Mouse (Mus musculus): ENCODE measurements around the gene Gpr162. TPM values are rescaled to one million over a fixed set of nuclear protein-coding genes. Genes with fewer than 3 reads are reported as not detected.

The Gpr162 gene
- polyA plus RNA-seq, 1 experiment from 2014 or later: 0.92 TPM

GRCm38 (mm10) chr6:124887986-124888385, 24.2 kb upstream of the Gpr162 start, which contains the start of gene Cd4:
Gene Cd4, minus strand, starts transcription at chr6:124888221.
- no peaks in the 10 kb centered on the region for H3K4me1 ChIP-seq (ENCODE audit: control insufficient read depth, insufficient read depth, low read length)
- no peak within 1 kb of the TSS for H3K4me3 ChIP-seq (ENCODE audit: low read depth, low read length)
- H3K9me3 ChIP-seq (ENCODE audit: control insufficient read depth, low read length): no peaks in the 10 kb centered on the region
- no peak within 1 kb of the TSS for H3K4me2 ChIP-seq (ENCODE audit: low read depth, severe bottlenecking)
- no peak for DNase-seq (ENCODE audit: low spot score)
- WGBS: 87% methylated on average over 9 of the region's 9 CpGs
- no peak within 1 kb of the TSS for H3K27ac ChIP-seq (replicated peaks; ENCODE audit: low read depth, low read length)
- no peak within 1 kb of the TSS for H3K9ac ChIP-seq (ENCODE audit: low read length)
- H3K27me3 ChIP-seq (ENCODE audit: control insufficient read depth, insufficient read depth, low read length): no peaks in the 10 kb centered on the region
- ATAC-seq (ENCODE audit: insufficient number of reproducible peaks, low FRiP score, low TSS enrichment, low read depth): no peak
- no peaks in the 10 kb centered on the region for H3K36me3 ChIP-seq (ENCODE audit: control insufficient read depth, insufficient read depth, low read length)

GRCm38 (mm10) chr6:124885956-124886381, 22.2 kb upstream of the Gpr162 start:
- Histone ChIP-seq H3K9me3 (ENCODE audit: control insufficient read depth, low read length) (no peaks in the 10 kb centered on the region), H3K27me3 (ENCODE audit: control insufficient read depth, insufficient read depth, low read length) (no peaks in the 10 kb centered on the region), H3K36me3 (ENCODE audit: control insufficient read depth, insufficient read depth, low read length) (no peaks in the 10 kb centered on the region), H3K4me1 (ENCODE audit: control insufficient read depth, insufficient read depth, low read length) (no peaks in the 10 kb centered on the region), H3K4me2 (ENCODE audit: low read depth, severe bottlenecking) (no peak overlapping the region), H3K9ac (ENCODE audit: low read length) (no peak overlapping the region), H3K27ac (replicated peaks; ENCODE audit: low read depth, low read length) (no peak overlapping the region), H3K4me3 (ENCODE audit: low read depth, low read length) (no peak overlapping the region)
- DNase-seq (ENCODE audit: low spot score) (no peak), ATAC-seq (ENCODE audit: insufficient number of reproducible peaks, low FRiP score, low TSS enrichment, low read depth) (no peak)
- 94% methylated on average over 8 of the region's 8 CpGs for WGBS

DNA sequence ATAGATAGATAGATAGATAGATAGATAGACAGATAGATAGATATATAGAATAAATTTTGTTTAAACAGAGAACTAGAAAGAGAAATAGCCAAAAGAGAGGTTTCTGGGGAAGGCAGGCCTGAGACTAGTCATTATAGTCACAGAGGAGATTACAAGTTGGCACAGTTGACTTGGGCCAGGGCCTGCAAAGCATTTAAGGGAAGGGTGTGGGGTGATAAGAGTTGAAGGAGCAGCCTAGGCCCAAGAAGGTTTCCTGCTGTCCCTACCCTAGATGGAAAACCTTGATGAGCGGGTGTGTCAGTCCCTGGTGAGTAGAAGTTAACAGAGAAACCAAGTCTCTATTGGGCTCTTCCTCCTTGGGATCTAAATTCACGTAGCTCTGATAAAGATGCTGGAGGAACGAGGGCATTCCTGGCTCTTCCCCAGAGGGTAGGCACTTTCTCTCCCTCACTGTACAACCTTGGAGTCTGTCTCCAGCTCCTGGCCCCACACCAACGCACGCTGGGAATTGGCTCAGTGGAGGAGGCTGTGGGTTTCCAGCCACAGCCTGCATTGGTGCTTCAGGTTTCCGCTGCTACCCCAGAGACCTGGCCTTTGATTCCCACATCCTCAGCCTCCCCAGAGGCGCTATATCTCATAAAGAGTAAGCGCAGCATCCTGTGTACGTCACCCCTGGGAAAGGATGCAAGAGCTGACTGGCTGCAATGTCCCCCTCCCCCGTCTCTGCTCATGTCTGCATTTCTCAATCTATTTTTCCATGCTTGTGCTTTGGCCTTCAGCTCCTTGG, 21.1 kb upstream of the Gpr162 start:
- no peak overlapping the region for H3K27ac ChIP-seq (replicated peaks; ENCODE audit: low read depth, low read length)
- ATAC-seq (ENCODE audit: insufficient number of reproducible peaks, low FRiP score, low TSS enrichment, low read depth): no peak
- no peaks in the 10 kb centered on the region for H3K27me3 ChIP-seq (ENCODE audit: control insufficient read depth, insufficient read depth, low read length)
- no peak overlapping the region for H3K9ac ChIP-seq (ENCODE audit: low read length)
- no peak for DNase-seq (ENCODE audit: low spot score)
- H3K4me2 ChIP-seq (ENCODE audit: low read depth, severe bottlenecking): no peak overlapping the region
- no peaks in the 10 kb centered on the region for H3K36me3 ChIP-seq (ENCODE audit: control insufficient read depth, insufficient read depth, low read length)
- H3K4me1 ChIP-seq (ENCODE audit: control insufficient read depth, insufficient read depth, low read length): no peaks in the 10 kb centered on the region
- WGBS: 78% methylated on average over 10 of the region's 10 CpGs
- H3K9me3 ChIP-seq (ENCODE audit: control insufficient read depth, low read length): no peaks in the 10 kb centered on the region
- H3K4me3 ChIP-seq (ENCODE audit: low read depth, low read length): no peak overlapping the region

GRCm38 (mm10) chr6:124883351-124883750, 19.6 kb upstream of the Gpr162 start:
- Histone ChIP-seq H3K27ac (replicated peaks; ENCODE audit: low read depth, low read length) (no peak overlapping the region), H3K4me3 (ENCODE audit: low read depth, low read length) (no peak overlapping the region), H3K4me1 (ENCODE audit: control insufficient read depth, insufficient read depth, low read length) (no peaks in the 10 kb centered on the region), H3K9ac (ENCODE audit: low read length) (no peak overlapping the region), H3K27me3 (ENCODE audit: control insufficient read depth, insufficient read depth, low read length) (no peaks in the 10 kb centered on the region), H3K36me3 (ENCODE audit: control insufficient read depth, insufficient read depth, low read length) (no peaks in the 10 kb centered on the region), H3K9me3 (ENCODE audit: control insufficient read depth, low read length) (no peaks in the 10 kb centered on the region), H3K4me2 (ENCODE audit: low read depth, severe bottlenecking) (no peak overlapping the region)
- WGBS: 85% methylated on average over 10 of the region's 10 CpGs
- ATAC-seq (ENCODE audit: insufficient number of reproducible peaks, low FRiP score, low TSS enrichment, low read depth) (no peak), DNase-seq (ENCODE audit: low spot score) (no peak)

GRCm38 (mm10) chr6:124881821-124882220, 18.0 kb upstream of the Gpr162 start:
- whole genome bisulfite sequencing: 92% methylated on average over 9 of the region's 9 CpGs
- DNase-seq (ENCODE audit: low spot score) (no peak), ATAC-seq (ENCODE audit: insufficient number of reproducible peaks, low FRiP score, low TSS enrichment, low read depth) (no peak)
- Histone ChIP-seq H3K4me3 (ENCODE audit: low read depth, low read length) (no peak overlapping the region), H3K9me3 (ENCODE audit: control insufficient read depth, low read length) (no peaks in the 10 kb centered on the region), H3K4me1 (ENCODE audit: control insufficient read depth, insufficient read depth, low read length) (no peaks in the 10 kb centered on the region), H3K4me2 (ENCODE audit: low read depth, severe bottlenecking) (no peak overlapping the region), H3K36me3 (ENCODE audit: control insufficient read depth, insufficient read depth, low read length) (no peaks in the 10 kb centered on the region), H3K27me3 (ENCODE audit: control insufficient read depth, insufficient read depth, low read length) (no peaks in the 10 kb centered on the region), H3K9ac (ENCODE audit: low read length) (no peak overlapping the region), H3K27ac (replicated peaks; ENCODE audit: low read depth, low read length) (no peak overlapping the region)

GRCm38 (mm10) chr6:124879390-124879789, 15.6 kb upstream of the Gpr162 start:
- no peak for ATAC-seq (ENCODE audit: insufficient number of reproducible peaks, low FRiP score, low TSS enrichment, low read depth)
- Histone ChIP-seq H3K9ac (ENCODE audit: low read length) (no peak overlapping the region), H3K27ac (replicated peaks; ENCODE audit: low read depth, low read length) (no peak overlapping the region), H3K27me3 (ENCODE audit: control insufficient read depth, insufficient read depth, low read length) (no peaks in the 10 kb centered on the region), H3K4me3 (ENCODE audit: low read depth, low read length) (no peak overlapping the region), H3K4me1 (ENCODE audit: control insufficient read depth, insufficient read depth, low read length) (no peaks in the 10 kb centered on the region), H3K9me3 (ENCODE audit: control insufficient read depth, low read length) (no peaks in the 10 kb centered on the region), H3K36me3 (ENCODE audit: control insufficient read depth, insufficient read depth, low read length) (no peaks in the 10 kb centered on the region), H3K4me2 (ENCODE audit: low read depth, severe bottlenecking) (no peak overlapping the region)
- DNase-seq (ENCODE audit: low spot score): no peak
- WGBS: 59% methylated on average over 6 of the region's 6 CpGs

DNA sequence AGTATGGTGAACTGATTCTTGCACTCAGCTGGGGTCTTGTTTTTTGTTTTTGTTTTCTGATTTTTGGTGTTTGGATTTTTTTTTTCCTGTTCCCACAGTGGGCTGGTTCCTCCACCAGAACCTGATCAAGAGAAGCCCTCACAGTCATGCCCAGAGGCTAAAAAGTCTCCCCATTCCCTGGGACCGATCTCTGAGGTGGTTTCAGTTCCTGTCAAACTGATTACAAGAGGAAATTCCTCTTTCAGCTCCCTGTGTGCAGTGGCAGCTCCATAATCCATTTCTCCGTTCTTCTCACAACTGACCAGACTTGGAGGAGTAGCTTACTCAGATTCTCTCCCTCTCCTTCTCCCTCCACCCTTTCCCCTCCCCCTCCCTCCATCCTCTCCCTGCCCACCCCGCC, 10.6 kb upstream of the Gpr162 start:
- no peaks in the 10 kb centered on the region for H3K27me3 ChIP-seq (ENCODE audit: control insufficient read depth, insufficient read depth, low read length)
- no peak overlapping the region for H3K4me2 ChIP-seq (ENCODE audit: low read depth, severe bottlenecking)
- no peak overlapping the region for H3K4me3 ChIP-seq (ENCODE audit: low read depth, low read length)
- H3K27ac ChIP-seq (replicated peaks; ENCODE audit: low read depth, low read length): no peak overlapping the region
- no peaks in the 10 kb centered on the region for H3K36me3 ChIP-seq (ENCODE audit: control insufficient read depth, insufficient read depth, low read length)
- H3K9me3 ChIP-seq (ENCODE audit: control insufficient read depth, low read length): no peaks in the 10 kb centered on the region
- DNase-seq (ENCODE audit: low spot score) (no peak), ATAC-seq (ENCODE audit: insufficient number of reproducible peaks, low FRiP score, low TSS enrichment, low read depth) (no peak)
- no peak overlapping the region for H3K9ac ChIP-seq (ENCODE audit: low read length)
- no peaks in the 10 kb centered on the region for H3K4me1 ChIP-seq (ENCODE audit: control insufficient read depth, insufficient read depth, low read length)
- WGBS: 60% methylated on average over 2 of the region's 3 CpGs

- Histone ChIP-seq H3K36me3 (ENCODE audit: control insufficient read depth, insufficient read depth, low read length) (no peaks in the 10 kb centered on the region), H3K4me3 (ENCODE audit: low read depth, low read length) (no peak overlapping the region), H3K27ac (replicated peaks; ENCODE audit: low read depth, low read length) (no peak overlapping the region), H3K9ac (ENCODE audit: low read length) (peak overlapping the region; percentile 4; the same call in 1 of the 2 replicates), H3K9me3 (ENCODE audit: control insufficient read depth, low read length) (no peaks in the 10 kb centered on the region), H3K27me3 (ENCODE audit: control insufficient read depth, insufficient read depth, low read length) (peaks cover 4% of the 10 kb centered on the region; the same call in 1 of the 2 replicates), H3K4me2 (ENCODE audit: low read depth, severe bottlenecking) (no peak overlapping the region), H3K4me1 (ENCODE audit: control insufficient read depth, insufficient read depth, low read length) (peaks cover 20% of the 10 kb centered on the region)
- 49% methylated on average over 6 of the region's 7 CpGs for WGBS
- DNase-seq (ENCODE audit: low spot score) (no peak), ATAC-seq (ENCODE audit: insufficient number of reproducible peaks, low FRiP score, low TSS enrichment, low read depth) (no peak)
These were observed 2.8 kb upstream of the Gpr162 start for GRCm38 (mm10) chr6:124866560-124866959.
